Mouse (Mus musculus) hindbrain, embryonic 12.5 days (tissue): ENCODE measurements around the gene Ccne1. TPM values are rescaled to one million over a fixed set of nuclear protein-coding genes. Genes with fewer than 3 reads are reported as not detected.
A peak's percentile ranks its signal among the peaks of the same experiment; 100 is the strongest.

Experiments
- ATAC-seq: fragments of 200-750 bp; cut with Nextera tagmentation; 2 replicates; pipeline ENCODE4 v1.8.0; 2017; ENCODE audit warnings: moderate TSS enrichment; ENCODE audit not compliant: low FRiP score
- H3K27ac ChIP-seq: fragments of 300-500 bp; sonication (generic); 2 replicates; pipeline ENCODE4 v1.5.1; 2016; ENCODE audit warnings: mild to moderate bottlenecking
- H3K27me3 ChIP-seq: fragments of 300-500 bp; sonication (generic); 2 replicates; pipeline ENCODE4 v1.6.1; 2016; ENCODE audit warnings: mild to moderate bottlenecking
- H3K36me3 ChIP-seq: fragments of 300-500 bp; sonication (generic); 2 replicates; pipeline ENCODE4 v1.6.1; 2016; ENCODE audit warnings: mild to moderate bottlenecking
- H3K4me1 ChIP-seq: fragments of 300-500 bp; sonication (generic); 2 replicates; pipeline ENCODE4 v1.6.1; 2016
- H3K4me2 ChIP-seq: fragments of 300-500 bp; sonication (generic); replicated peaks from 2 replicates; pipeline ENCODE4 v1.6.1; 2016; ENCODE audit warnings: mild to moderate bottlenecking
- H3K4me3 ChIP-seq: fragments of 300-500 bp; sonication (generic); 2 replicates; pipeline ENCODE4 v1.5.1; 2016; ENCODE audit warnings: mild to moderate bottlenecking
- H3K9ac ChIP-seq: fragments of 300-500 bp; sonication (generic); 2 replicates; pipeline ENCODE4 v1.6.1; 2016; ENCODE audit warnings: mild to moderate bottlenecking, moderate library complexity
- H3K9me3 ChIP-seq: fragments of 300-500 bp; sonication (generic); replicated peaks from 2 replicates; pipeline ENCODE4 v1.6.1; 2016; ENCODE audit warnings: mild to moderate bottlenecking
- WGBS: fragments of 180-500 bp; shearing (Covaris S2); methylation state at CpG from one replicate; pipeline ENCODE4 v1.1.7; 2016; 5-methylcytosine and 5-hydroxymethylcytosine counted together
- polyA plus RNA-seq: library from polyadenylated mRNA; unstranded; fragments of >200 nt; fragmentation: Nextera tagmentation; extraction: Ambion mirVana; gene quantifications from 2 replicates; pipeline ENCODE4 v1.2.1, GENCODE M21; 2016

The Ccne1 gene
- 36.1 and 36.7 TPM in 2 replicates for polyA plus RNA-seq

- ATAC-seq: peak; percentile 93
- Histone ChIP-seq H3K27ac (0 out of 2 replicates have a peak within 1 kb of the TSS, but pooled peaks have one; percentile 44), H3K27me3 (no peaks in the 10 kb centered on the region), H3K9me3 (no peaks in the 10 kb centered on the region), H3K4me2 (peak within 1 kb of the TSS; percentile 94), H3K36me3 (peaks cover 6% of the 10 kb centered on the region; the same call in 1 of the 2 replicates), H3K9ac (peak within 1 kb of the TSS; percentile 79), H3K4me1 (peaks cover 15% of the 10 kb centered on the region), H3K4me3 (peak within 1 kb of the TSS; percentile 76)
- WGBS: 1% methylated on average over 75 of the region's 102 CpGs
Measured at GRCm38 (mm10) chr7:38107371-38108259, at the start of gene Ccne1. TSS of gene Ccne1 (minus strand) at chr7:38107534.

DNA sequence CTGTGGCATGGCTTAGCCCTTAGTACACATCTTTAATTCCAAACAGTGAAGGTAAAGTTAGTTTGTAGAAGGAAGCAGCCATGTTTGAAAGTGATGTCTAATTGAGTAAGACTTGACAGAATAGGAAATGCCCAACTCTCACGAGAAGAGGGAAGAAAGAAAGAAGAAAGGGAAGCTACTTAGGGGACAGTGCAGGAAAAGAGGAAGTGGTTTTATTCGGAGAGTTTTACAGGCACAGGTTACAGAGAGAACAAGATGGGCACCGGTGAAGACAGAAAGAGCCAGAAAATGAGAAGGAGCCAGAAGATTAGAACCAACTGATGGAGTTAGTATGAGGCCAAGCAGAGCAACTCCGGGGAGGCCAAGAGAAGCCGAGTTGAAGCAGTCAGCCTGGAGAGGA, 48.5 kb upstream of the Ccne1 start:
- no peak overlapping the region for H3K9ac ChIP-seq
- H3K27me3 ChIP-seq: no peaks in the 10 kb centered on the region
- no peaks in the 10 kb centered on the region; the same call in 1 of the 2 replicates for H3K9me3 ChIP-seq
- H3K36me3 ChIP-seq: no peaks in the 10 kb centered on the region
- ATAC-seq: no peak
- no peak overlapping the region for H3K4me2 ChIP-seq
- no peaks in the 10 kb centered on the region for H3K4me1 ChIP-seq
- no peak overlapping the region for H3K4me3 ChIP-seq
- 87% methylated on average over 5 of the region's 5 CpGs for WGBS
- no peak overlapping the region for H3K27ac ChIP-seq

DNA sequence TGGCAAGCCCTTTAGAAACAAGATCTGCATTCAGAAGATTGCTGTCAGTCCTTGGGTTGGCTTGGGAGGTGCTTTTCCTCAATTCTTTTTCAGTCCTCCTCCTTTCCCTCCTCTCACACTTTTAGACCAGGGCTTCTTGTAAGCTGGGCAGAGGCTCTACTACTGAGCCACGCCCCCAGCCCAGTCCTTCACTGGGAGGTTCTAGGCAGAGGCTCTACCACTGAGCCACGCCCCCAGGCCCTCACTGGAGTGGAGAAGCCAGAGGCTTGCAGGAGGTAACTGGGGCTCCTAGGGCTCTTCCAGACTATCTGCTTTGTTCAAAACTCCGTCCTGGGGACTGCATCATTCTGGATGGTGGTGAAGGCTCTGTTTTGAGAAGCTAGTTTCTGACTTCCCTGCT, 45.2 kb upstream of the Ccne1 start:
- ATAC-seq: no peak
- WGBS: 86% methylated on average over 3 of the region's 3 CpGs
- no peaks in the 10 kb centered on the region; the same call in 1 of the 2 replicates for H3K9me3 ChIP-seq
- H3K36me3 ChIP-seq: no peaks in the 10 kb centered on the region
- no peak overlapping the region for H3K27ac ChIP-seq
- H3K4me3 ChIP-seq: no peak overlapping the region
- H3K4me1 ChIP-seq: no peaks in the 10 kb centered on the region
- H3K27me3 ChIP-seq: no peaks in the 10 kb centered on the region
- no peak overlapping the region for H3K4me2 ChIP-seq
- no peak overlapping the region for H3K9ac ChIP-seq

DNA sequence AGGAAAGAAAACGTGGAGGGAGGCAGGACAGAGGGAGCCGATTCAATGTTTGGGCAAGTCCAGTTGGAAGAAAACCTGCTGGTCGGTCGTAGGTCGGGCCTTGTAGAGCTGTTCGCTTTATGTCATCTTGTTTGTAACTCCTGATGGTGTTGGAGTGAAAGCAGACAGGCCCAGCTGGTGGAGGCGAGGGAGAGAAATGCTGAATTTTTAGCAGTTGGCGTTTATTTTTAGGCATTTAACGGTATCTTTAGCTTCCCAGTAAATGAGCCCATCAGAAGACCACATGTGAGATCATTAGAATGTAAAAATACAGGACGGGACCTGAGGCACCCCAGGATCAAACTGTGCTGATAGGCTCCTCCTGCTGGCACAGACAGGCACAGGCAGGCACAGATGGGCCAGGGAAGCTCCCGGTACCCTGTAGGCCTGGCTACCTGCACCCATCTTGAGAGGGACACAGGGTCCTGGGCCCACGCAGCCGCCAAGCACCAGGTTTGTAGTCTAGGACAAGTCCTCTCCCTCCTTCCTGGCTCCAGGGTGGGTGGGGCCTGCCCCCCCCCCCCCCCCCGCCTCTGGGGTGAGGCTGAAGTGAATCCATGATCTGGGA, 44.5 kb upstream of the Ccne1 start:
- no peaks in the 10 kb centered on the region for H3K27me3 ChIP-seq
- no peak overlapping the region for H3K4me2 ChIP-seq
- H3K4me3 ChIP-seq: no peak overlapping the region
- WGBS: 70% methylated on average over 13 of the region's 14 CpGs
- H3K36me3 ChIP-seq: no peaks in the 10 kb centered on the region
- ATAC-seq: no peak
- H3K9me3 ChIP-seq: no peaks in the 10 kb centered on the region; the same call in 1 of the 2 replicates
- no peak overlapping the region for H3K9ac ChIP-seq
- no peak overlapping the region for H3K27ac ChIP-seq
- H3K4me1 ChIP-seq: no peaks in the 10 kb centered on the region

- Histone ChIP-seq H3K9ac (no peak overlapping the region), H3K27me3 (no peaks in the 10 kb centered on the region), H3K4me3 (no peak overlapping the region), H3K4me2 (no peak overlapping the region), H3K27ac (no peak overlapping the region), H3K4me1 (no peaks in the 10 kb centered on the region), H3K9me3 (no peaks in the 10 kb centered on the region; the same call in 1 of the 2 replicates), H3K36me3 (no peaks in the 10 kb centered on the region)
- no peak for ATAC-seq
- WGBS: 94% methylated on average over 6 of the region's 6 CpGs
Measured at GRCm38 (mm10) chr7:38147477-38147876, 40.1 kb upstream of the Ccne1 start.

- Histone ChIP-seq H3K4me3 (no peak overlapping the region), H3K9me3 (no peaks in the 10 kb centered on the region), H3K4me1 (no peaks in the 10 kb centered on the region), H3K4me2 (no peak overlapping the region), H3K27me3 (no peaks in the 10 kb centered on the region), H3K9ac (no peak overlapping the region), H3K36me3 (no peaks in the 10 kb centered on the region), H3K27ac (no peak overlapping the region)
- ATAC-seq: peak; percentile 64
- whole genome bisulfite sequencing: 66% methylated on average over 13 of the region's 13 CpGs
Measured at GRCm38 (mm10) chr7:38141747-38142545, 34.6 kb upstream of the Ccne1 start.

DNA sequence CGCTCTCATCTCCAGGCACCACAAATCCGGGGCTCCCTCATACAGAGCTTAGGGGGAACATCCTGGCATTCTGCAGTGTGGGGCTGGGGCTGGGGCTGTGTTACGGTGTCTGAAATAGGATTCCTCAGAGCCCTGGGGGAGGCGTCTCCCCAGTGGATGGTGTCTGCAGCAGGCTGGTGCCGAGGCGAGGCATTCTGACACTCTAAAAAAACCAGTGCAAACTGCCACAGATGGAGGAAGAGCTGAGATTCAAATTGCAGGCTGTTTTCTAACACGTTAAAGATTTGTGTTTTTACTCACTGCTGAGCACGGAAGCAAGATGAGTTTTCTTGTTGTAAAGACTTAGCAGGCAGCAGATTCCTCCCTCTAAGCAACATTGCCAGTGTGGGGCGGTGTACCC, 33.0 kb upstream of the Ccne1 start:
- H3K4me1 ChIP-seq: no peaks in the 10 kb centered on the region
- H3K36me3 ChIP-seq: no peaks in the 10 kb centered on the region
- H3K4me2 ChIP-seq: no peak overlapping the region
- H3K27me3 ChIP-seq: no peaks in the 10 kb centered on the region
- no peak overlapping the region for H3K4me3 ChIP-seq
- WGBS: 55% methylated on average over 9 of the region's 9 CpGs
- ATAC-seq: no peak
- H3K9ac ChIP-seq: no peak overlapping the region
- H3K27ac ChIP-seq: no peak overlapping the region
- H3K9me3 ChIP-seq: no peaks in the 10 kb centered on the region

- Histone ChIP-seq H3K4me3 (no peak overlapping the region), H3K4me1 (0 out of 2 replicates have a peak, but pooled peaks cover 2% of the 10 kb centered on the region), H3K4me2 (no peak overlapping the region), H3K27me3 (no peaks in the 10 kb centered on the region), H3K9ac (no peak overlapping the region), H3K36me3 (no peaks in the 10 kb centered on the region), H3K9me3 (no peaks in the 10 kb centered on the region), H3K27ac (no peak overlapping the region)
- no peak for ATAC-seq
- WGBS: 92% methylated on average over 5 of the region's 5 CpGs
Measured at GRCm38 (mm10) chr7:38134471-38134870, 27.1 kb upstream of the Ccne1 start.

- Histone ChIP-seq H3K36me3 (no peaks in the 10 kb centered on the region), H3K27ac (no peak overlapping the region), H3K4me1 (0 out of 2 replicates have a peak, but pooled peaks cover 2% of the 10 kb centered on the region), H3K27me3 (no peaks in the 10 kb centered on the region; the same call in 1 of the 2 replicates), H3K4me2 (no peak overlapping the region), H3K4me3 (no peak overlapping the region), H3K9ac (no peak overlapping the region), H3K9me3 (no peaks in the 10 kb centered on the region)
- ATAC-seq: 0 out of 2 replicates have a peak, but pooled peaks have one; percentile 39
- 36% methylated on average over 5 of the region's 5 CpGs for WGBS
Measured at GRCm38 (mm10) chr7:38131186-38131585, 23.9 kb upstream of the Ccne1 start.

GRCm38 (mm10) chr7:38129986-38130729, 22.8 kb upstream of the Ccne1 start:
- Histone ChIP-seq H3K27ac (no peak overlapping the region), H3K4me1 (peaks cover 7% of the 10 kb centered on the region; the same call in 1 of the 2 replicates), H3K4me2 (no peak overlapping the region), H3K9ac (no peak overlapping the region), H3K4me3 (no peak overlapping the region), H3K27me3 (no peaks in the 10 kb centered on the region; the same call in 1 of the 2 replicates), H3K36me3 (no peaks in the 10 kb centered on the region), H3K9me3 (no peaks in the 10 kb centered on the region)
- 0 out of 2 replicates have a peak, but pooled peaks have one; percentile 35 for ATAC-seq
- 63% methylated on average over 26 of the region's 26 CpGs for WGBS

GRCm38 (mm10) chr7:38129491-38129890, 22.2 kb upstream of the Ccne1 start:
- Histone ChIP-seq H3K4me2 (no peak overlapping the region), H3K36me3 (no peaks in the 10 kb centered on the region), H3K27me3 (no peaks in the 10 kb centered on the region; the same call in 1 of the 2 replicates), H3K4me1 (peaks cover 7% of the 10 kb centered on the region; the same call in 1 of the 2 replicates), H3K9me3 (no peaks in the 10 kb centered on the region), H3K9ac (no peak overlapping the region), H3K27ac (no peak overlapping the region), H3K4me3 (no peak overlapping the region)
- ATAC-seq: no peak
- 88% methylated on average over 6 of the region's 6 CpGs for whole genome bisulfite sequencing
